Mouse (Mus musculus) adrenal gland, postnatal 36 days (tissue): Measurements from ENCODE around the gene Scarf2. TPM values are rescaled to one million over a fixed set of nuclear protein-coding genes. Genes with fewer than 3 reads are reported as not detected.

Experiments used
- total RNA-seq, 2 experiments: library from RNA; stranded (reverse); gene quantifications; 2 replicates each; pipeline ENCODE4 v1.2.3; 2021

Gene Scarf2
- total RNA-seq, 2 experiments from 2014 or later, result 8.6 to 11.6 TPM

Other genes with a start within 250 kb of the Scarf2 start
- not detected for gene Lrrc74b, start 236.0 kb upstream of the Scarf2 start, total RNA-seq
- 1 to 10 TPM; 1.4 TPM for gene P2rx6, start 235.4 kb upstream of the Scarf2 start, total RNA-seq
- 10 to 100 TPM; 10.1 to 17.8 TPM for gene Slc7a4, start 214.1 kb upstream of the Scarf2 start, total RNA-seq
- gene Smpd4, start 177.9 kb upstream of the Scarf2 start, total RNA-seq, result 10 to 100 TPM; 24.5 to 28.1 TPM
- 1 to 10 TPM; 1.5 to 2.5 TPM for gene Ccdc74a, start 150.8 kb upstream of the Scarf2 start, total RNA-seq
- gene Med15, start 64.4 kb upstream of the Scarf2 start, total RNA-seq, result 10 to 100 TPM; 52.9 to 60.5 TPM
- gene Klhl22, start 37.7 kb upstream of the Scarf2 start, total RNA-seq, result 10 to 100 TPM; 38.3 to 43.1 TPM
- not detected for gene B830017H08Rik, start 35.8 kb downstream of the Scarf2 start, total RNA-seq
- 1 to 10 TPM; 1.7 to 2.3 TPM for gene Car15, start 41.1 kb downstream of the Scarf2 start, total RNA-seq
- under 1 TPM; 0.20 to 0.40 TPM for gene Gm20518, start 94.4 kb downstream of the Scarf2 start, total RNA-seq
- under 1 TPM; 0.10 to 0.13 TPM for gene Tssk1, start 96.9 kb downstream of the Scarf2 start, total RNA-seq
- gene Dgcr2, start 101.3 kb downstream of the Scarf2 start, total RNA-seq, result 10 to 100 TPM; 61.7 to 67.5 TPM
- not detected for gene Tssk2, start 101.4 kb downstream of the Scarf2 start, total RNA-seq
- 10 to 100 TPM; 13.9 to 16.7 TPM for gene Ess2, start 114.1 kb downstream of the Scarf2 start, total RNA-seq
- not detected for gene Gsc2, start 117.8 kb downstream of the Scarf2 start, total RNA-seq
- gene Slc25a1, start 130.9 kb downstream of the Scarf2 start, total RNA-seq, result 100 to 1,000 TPM; 365 to 608 TPM
- not detected for gene Vpreb2, start 183.1 kb downstream of the Scarf2 start, total RNA-seq